Mouse (Mus musculus) ovary, postnatal 14 days (tissue): ENCODE results near the gene Ptgis.

Experiments used
- DNase-seq: peaks from one replicate; pipeline ENCODE4 v3.0.0; 2022; ENCODE audit warnings: low spot score

The Ptgis gene

GRCm38 (mm10) chr2:167240008-167240964 lies at the start of gene Ptgis:
Ptgis (minus strand) TSS chr2:167240604.
- no peak for DNase-seq

- no peak for DNase-seq
Measured at GRCm38 (mm10) chr2:167281461-167281860, 41.1 kb upstream of the Ptgis start.

GRCm38 (mm10) chr2:167280986-167281310 lies 40.5 kb upstream of the Ptgis start:
- no peak for DNase-seq

GRCm38 (mm10) chr2:167280090-167280985 lies 39.9 kb upstream of the Ptgis start:
- peak; percentile 77 for DNase-seq

GRCm38 (mm10) chr2:167278751-167279526 lies 38.5 kb upstream of the Ptgis start:
- peak; percentile 63 for DNase-seq

- DNase-seq, result no peak
Measured at GRCm38 (mm10) chr2:167278011-167278410, 37.6 kb upstream of the Ptgis start.

GRCm38 (mm10) chr2:167277026-167277425 lies 36.6 kb upstream of the Ptgis start:
- DNase-seq, result no peak

GRCm38 (mm10) chr2:167275856-167276255 lies 35.5 kb upstream of the Ptgis start:
- no peak for DNase-seq

GRCm38 (mm10) chr2:167274713-167275465 lies 34.5 kb upstream of the Ptgis start:
- DNase-seq, result no peak

- DNase-seq, result no peak
Measured at GRCm38 (mm10) chr2:167273206-167273740, 32.9 kb upstream of the Ptgis start.

GRCm38 (mm10) chr2:167272706-167273105 lies 32.3 kb upstream of the Ptgis start:
- no peak for DNase-seq

GRCm38 (mm10) chr2:167271121-167271521 lies 30.7 kb upstream of the Ptgis start:
- DNase-seq, result no peak

- no peak for DNase-seq
Measured at GRCm38 (mm10) chr2:167270496-167270895, 30.1 kb upstream of the Ptgis start.

- no peak for DNase-seq
Measured at GRCm38 (mm10) chr2:167268721-167269120, 28.3 kb upstream of the Ptgis start.

- no peak for DNase-seq
Measured at GRCm38 (mm10) chr2:167268411-167268690, 27.9 kb upstream of the Ptgis start.

- no peak for DNase-seq
Measured at GRCm38 (mm10) chr2:167267531-167268410, 27.4 kb upstream of the Ptgis start.

- DNase-seq, result no peak
Measured at GRCm38 (mm10) chr2:167266231-167266630, 25.8 kb upstream of the Ptgis start.

GRCm38 (mm10) chr2:167265806-167266205 lies 25.4 kb upstream of the Ptgis start:
- DNase-seq, result no peak

- DNase-seq, result no peak
Measured at GRCm38 (mm10) chr2:167265021-167265420, 24.6 kb upstream of the Ptgis start.

- no peak for DNase-seq
Measured at GRCm38 (mm10) chr2:167263931-167264330, 23.5 kb upstream of the Ptgis start.
